Mouse (Mus musculus): ENCODE measurements at regions not wholly inside any gene's neighbourhood (a gene's known extent, or its start where the extent isn't known, plus 50 kb on each side); places are given as distances from the start of the nearest gene placed in this dataset.

DNA sequence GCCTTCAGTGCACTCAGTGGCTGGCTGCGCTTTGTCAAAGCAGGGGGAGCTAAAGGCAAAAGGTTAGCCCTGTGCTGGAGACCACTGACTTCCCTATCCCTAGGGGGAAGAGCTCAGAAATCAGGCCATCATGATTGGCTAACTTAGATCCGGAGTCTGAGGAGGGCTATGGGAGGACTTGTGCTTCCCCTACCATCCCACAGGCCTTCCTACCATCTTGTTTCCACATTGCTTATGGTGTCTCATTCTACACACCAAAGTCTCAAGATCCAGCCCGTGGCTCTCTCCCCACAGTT is 72.9 kb upstream of the 1700024P04Rik start:
- DNase-seq (ENCODE audit: low spot score), result no peak

DNA sequence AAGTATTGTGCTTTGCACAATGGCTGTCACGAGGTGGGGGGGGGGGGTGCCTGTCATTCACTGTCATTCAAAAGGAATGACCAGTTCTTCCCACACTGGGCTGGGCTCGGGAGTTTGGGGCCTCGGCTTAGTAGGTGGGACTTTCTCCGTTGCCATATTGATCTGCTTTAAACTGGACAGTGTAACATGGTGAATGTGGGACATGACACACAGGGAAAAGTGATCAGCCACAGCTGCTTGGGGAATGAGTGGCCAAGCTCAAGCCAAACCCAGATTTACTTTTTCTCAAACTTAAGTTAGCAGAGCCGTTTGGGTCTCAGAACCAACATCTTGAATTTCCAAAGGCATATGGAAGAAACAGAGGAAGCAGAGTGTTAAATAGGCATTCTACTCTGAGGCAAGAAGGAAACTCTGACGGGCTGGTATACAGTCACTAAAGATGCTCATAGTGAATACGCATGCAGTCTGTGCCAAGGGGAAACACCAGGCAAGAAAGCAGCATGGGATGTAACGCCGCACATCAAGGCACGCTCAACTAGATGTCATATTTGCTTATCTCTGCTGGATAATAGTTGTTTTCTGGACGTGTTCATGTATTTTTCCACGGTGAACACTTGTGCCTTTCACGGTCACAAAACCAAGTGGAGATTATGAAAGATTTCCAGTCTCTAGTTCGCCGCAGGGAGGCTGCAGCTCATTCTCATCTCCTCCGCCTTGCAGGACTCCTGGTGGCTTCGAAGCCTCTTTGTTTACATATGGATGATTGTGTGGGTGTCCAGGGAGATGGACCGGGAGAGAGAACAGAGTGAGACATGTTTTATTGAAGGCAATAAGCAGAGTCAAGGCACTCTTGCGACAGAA is 72.3 kb upstream of the 1700024P04Rik start:
- DNase-seq (ENCODE audit: low spot score), result no peak

DNA sequence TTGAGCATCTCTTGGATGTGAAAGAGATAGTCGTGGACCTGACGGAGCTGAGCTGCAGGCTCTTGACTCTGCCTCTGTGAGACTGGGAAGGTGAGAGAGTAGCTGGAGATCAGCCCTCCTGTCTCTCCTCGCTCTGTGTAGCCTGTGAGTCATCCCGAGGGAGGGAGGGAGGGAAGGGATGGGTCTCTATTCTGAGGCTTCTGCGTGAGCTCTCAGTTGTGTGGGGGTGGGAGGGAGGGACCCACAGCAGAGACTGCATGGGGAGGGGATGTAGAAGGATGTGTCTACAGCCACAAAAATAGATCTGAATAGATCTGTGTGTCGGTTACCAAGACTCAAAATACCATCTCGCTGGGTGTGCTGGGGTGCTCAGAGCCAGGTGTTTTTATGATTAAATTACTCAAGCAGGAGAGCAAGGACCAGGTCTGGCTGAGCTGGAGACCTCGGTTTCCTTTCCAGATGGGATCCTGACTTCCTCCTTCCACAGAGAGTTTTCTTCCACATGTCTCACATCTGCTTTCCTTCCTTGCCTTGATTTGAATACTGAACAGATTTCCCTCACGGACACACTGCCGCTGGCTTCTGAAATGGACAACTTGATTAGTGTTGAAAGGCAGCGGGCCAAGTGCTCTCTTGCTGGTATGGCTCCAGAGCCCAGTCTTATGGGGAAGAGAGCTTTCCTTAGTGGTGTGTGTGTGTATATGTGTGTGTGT is 71.4 kb upstream of the 1700024P04Rik start:
- no peak for DNase-seq (ENCODE audit: low spot score)

DNA sequence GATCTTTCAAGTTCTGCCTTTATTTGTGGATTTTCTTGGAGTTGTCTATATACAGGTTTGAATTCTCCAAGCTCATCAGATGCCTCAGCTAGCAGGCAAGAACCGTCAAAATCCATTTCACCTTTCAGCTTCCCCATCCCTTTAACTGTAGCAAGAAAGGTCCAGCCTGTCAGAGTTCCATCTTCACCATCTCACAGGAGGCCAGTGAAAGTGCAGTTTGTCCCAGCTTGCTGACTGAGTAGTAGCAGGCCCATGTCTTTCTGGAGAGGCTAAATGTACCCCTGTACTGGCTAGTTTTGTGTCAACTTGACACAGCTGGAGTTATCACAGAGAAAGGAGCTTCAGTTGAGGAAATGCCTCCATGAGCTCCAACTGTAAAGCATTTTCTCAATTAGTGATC is 67.7 kb upstream of the 1700024P04Rik start:
- DNase-seq (ENCODE audit: low spot score), result no peak

DNA sequence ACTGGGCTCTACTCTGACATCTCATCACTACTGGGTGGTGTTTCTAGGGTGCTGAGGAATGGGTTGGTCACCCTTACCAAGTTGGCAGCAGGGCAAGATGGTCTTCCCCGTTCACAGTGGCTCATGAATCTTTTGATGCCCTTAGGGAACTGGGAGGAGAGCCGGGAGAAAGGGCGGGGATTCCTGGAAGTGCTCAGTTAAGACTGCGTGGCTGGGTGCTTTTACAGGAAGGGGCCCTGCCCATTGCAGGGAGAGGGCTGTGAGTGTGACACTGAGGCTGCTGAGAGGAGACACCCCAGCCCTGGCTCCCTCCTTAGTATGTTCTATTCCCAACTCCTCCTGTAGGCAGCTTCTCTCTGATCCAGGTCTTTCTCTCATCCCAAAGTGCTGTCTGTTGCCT is 65.3 kb upstream of the 1700024P04Rik start:
- no peak for DNase-seq (ENCODE audit: low spot score)

DNA sequence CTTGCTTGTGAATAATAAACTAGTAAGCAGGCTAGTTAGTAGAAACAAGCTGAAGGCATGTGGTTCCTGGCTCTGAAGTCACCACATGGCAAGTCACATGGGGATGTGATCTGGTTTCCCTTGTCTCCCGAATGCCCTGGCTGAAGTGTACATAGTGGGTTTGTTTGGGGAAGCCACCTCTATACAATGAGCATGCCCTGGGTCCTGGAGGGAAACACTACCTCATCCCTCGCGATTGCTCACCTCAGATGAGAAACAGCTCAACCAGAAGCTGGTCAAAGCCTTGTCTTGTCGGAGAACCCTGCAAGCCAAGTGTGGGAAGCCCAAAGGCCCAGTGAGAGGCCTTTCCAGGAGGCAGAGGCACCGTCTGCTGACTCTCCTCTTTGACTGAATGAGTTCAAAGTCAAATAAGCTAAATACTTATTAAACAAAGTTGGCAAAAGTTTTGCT is 64.3 kb upstream of the 1700024P04Rik start:
- DNase-seq (ENCODE audit: low spot score), result no peak

DNA sequence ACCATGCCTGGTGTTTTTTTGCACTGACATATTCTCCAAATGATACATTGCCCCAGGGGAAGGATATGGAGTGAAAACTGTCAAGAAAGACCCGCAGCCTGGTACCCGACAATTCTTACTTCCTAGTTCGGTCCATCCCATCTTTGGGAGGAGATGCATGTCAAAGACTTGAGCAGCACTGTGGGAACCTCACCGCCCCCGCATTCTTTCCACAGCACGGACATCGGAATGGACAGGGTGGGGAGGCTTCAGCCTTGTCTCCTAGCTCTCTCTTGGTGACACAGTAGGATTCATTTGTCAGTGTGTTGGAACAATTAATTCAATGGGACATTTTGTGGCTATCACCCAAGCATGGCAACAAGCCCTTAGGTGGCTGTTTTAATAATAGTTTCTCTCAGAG is 62.9 kb upstream of the 1700024P04Rik start:
- no peak for DNase-seq (ENCODE audit: low spot score)

DNA sequence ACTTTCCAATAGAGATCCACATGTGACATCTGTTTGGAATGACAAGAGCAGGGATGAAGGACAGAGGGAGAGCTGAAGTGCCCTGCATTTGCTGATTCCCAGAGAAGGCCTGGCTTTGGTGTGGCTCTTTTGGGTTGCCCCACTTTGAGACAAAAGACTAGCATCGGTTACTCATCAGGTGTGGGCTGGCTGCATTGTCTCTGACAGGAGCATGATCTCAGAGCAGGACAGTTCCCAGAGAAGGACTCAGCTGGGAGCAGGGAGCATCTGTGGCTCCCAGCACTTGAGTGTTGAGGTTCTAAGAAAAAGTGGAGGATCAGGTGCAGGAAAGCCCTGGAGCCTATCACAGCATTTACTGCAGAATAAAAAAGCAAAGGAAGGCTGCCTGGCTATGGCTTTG is 62.4 kb upstream of the 1700024P04Rik start:
- DNase-seq (ENCODE audit: low spot score), result no peak

DNA sequence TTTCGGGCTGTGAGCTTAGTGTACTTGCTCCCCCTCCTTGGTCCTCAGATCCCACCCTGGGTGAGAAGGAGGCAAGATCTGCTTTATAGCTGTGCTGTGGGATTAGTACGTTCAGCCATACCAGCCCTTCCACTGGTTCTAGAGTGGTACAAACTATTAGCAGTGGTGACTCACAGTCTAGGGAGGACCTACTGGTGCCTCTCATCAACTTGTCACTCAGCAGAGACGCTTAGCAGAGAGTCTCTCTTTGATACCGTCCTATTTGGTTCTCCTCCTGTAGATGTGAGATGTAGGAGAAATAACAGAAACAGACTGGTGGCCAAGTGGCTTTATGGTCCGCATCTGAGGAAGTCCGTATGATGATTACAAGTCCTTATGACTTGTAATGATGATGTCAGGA is 57.7 kb upstream of the 1700024P04Rik start:
- no peak for DNase-seq (ENCODE audit: low spot score)

DNA sequence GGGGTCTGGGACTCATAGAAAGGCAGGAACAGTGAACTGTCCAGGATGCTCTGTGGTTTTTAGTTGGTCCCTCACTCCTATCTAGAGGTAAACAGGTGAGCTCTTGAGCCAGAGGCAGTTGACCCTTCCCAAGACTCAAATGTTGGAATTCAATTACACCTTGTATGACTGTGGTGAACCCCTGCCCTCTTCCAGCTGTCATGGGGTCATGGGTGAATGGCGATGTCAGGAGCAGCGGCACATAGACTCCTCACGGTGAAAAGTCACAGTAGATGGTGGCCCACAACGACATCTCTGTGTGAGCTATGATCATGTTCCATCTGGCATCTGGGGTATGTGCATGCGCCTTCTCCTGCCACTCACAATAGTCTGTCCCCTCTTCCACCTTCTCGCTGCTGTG is 56.9 kb upstream of the 1700024P04Rik start:
- DNase-seq (ENCODE audit: low spot score), result no peak

DNA sequence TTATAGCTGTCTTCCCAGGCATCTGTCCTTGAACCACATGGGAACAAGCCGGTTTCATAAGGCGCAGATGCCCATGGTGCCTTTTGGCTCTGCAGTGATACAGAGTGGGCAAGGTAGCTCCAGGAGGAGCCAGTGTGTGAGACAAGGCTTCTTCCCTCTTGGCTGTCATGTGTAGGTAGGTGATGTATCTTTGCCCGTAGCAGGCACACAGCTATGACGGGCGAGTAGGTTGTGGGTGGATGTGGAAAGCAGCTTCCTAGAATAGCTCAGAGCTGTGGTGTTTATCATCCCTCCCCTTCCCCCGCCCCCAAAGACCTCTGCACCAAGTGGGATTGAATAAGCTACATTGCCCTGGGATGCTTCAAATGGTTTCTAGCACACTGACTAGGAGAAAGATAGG is 56.5 kb upstream of the 1700024P04Rik start:
- DNase-seq (ENCODE audit: low spot score), result no peak

DNA sequence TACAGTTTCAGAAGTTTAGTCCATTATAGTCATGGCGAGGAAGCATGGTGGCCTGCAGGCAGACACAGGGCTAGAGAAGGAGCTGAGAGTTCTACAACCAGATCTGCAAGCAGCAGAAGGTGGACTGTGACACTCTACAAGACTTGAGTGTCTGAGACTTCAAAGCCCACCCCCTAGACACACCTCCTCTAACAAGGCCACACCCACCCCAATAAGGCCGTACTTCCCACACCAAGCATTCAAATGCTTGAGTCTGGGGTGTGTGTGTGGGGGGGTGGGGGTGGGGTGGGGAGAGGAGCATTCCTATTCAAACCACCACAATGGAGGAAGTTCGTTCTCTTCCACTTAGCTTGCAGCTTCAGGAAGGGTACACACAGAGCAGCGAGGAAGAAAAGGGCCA is 55.8 kb upstream of the 1700024P04Rik start:
- DNase-seq (ENCODE audit: low spot score), result no peak

DNA sequence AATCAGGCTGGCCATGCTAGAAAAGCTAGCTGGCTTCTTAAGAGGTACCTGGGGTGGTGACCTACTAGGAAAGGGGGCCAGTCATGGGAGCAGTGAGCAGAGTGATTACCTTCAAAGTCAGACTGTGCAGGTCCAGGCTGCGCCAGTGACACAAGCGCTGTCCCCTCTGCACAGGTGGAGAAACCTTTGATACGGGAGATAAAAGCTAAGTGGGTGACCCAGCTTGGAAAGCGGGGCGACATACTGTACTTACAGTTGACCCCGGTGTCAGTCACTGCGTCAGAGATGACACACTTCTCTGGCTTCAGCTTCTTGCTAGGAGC is 54.7 kb upstream of the 1700024P04Rik start:
- DNase-seq (ENCODE audit: low spot score), result no peak

DNA sequence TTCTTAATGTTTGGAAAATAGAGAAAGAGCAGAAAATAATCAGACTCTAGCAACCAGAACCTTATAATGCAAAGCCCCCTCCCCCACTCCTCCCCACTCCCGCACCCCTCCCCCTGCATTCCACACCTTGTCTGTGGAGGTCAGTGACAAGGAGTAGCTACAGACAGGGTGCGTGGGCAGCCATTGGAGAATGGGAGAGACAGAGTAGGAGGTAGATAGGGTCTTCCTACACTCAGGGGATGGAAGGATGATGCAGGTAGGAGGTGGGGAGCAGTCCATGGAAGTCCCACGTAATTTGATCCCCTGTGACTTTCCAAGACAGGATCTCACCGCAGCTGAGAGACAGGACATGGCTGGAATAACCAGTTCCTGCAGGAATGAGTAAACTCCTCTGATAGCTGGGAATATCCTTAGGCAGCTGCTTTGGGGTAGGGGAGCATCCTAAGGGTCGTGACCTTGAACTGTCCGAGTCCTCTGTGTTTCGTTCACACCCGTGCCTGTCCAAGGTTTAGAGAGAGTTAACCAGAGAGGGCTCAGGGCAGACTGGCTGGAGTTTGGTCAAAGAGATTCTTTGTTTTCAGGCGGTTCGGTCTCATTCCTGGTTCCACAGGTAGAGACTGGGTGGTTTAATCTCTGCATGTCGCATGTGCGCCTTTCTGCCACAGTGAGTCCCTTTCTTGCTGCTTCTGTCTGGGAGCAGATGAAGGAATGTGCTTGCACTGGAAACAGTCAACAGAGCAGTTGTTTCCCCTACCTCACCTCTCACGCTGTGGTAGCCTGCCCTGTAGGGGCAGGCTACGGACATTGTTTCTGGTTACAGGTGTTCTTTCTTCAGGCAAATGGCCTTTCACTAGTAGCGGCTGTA is 54.1 kb upstream of the 1700024P04Rik start:
- no peak for DNase-seq (ENCODE audit: low spot score)

DNA sequence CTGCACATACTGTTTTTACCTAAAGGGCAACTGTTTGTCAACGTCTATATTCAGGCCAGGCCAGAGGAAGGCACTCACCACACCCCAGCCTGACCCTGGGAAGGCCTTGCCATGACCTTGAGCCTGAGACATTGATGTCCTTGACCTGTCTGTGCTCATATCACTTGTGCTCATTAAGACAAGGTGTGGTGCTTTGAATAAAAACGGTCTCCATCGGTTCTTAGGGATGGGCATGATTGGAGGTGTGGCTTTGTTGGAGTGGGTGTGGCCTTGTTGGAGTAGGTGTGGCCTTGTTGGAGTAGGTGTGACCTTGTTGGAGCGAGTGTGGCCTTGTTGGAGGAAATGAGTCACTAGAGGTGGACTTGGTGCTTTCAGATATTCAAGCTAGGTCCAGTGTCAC is 52.8 kb upstream of the 1700024P04Rik start:
- DNase-seq (ENCODE audit: low spot score), result no peak
